Mouse (Mus musculus): ENCODE measurements at regions not wholly inside any gene's neighbourhood (a gene's known extent, or its start where the extent isn't known, plus 50 kb on each side); places are given as distances from the start of the nearest gene placed in this dataset.

GRCm38 (mm10) chr3:123754011-123754610, 63.5 kb upstream of the Ndst3 start:
- 70% methylated on average over 7 of the region's 7 CpGs for WGBS
- no peak for DNase-seq (ENCODE audit: low read depth, low spot score)

GRCm38 (mm10) chr3:123754927-123755326, 64.3 kb upstream of the Ndst3 start:
- no peak for DNase-seq (ENCODE audit: low read depth, low spot score)
- WGBS, result 65% methylated on average over 1 of the region's 1 CpGs

GRCm38 (mm10) chr3:123765911-123766556, 75.4 kb upstream of the Ndst3 start:
- no peak for DNase-seq (ENCODE audit: low read depth, low spot score)
- WGBS, result 78% methylated on average over 3 of the region's 3 CpGs

GRCm38 (mm10) chr3:123766557-123766913, 75.9 kb upstream of the Ndst3 start:
- DNase-seq (ENCODE audit: low read depth, low spot score), result no peak
- WGBS, result 63% methylated on average over 6 of the region's 6 CpGs

- no peak for DNase-seq (ENCODE audit: low read depth, low spot score)
Observed at GRCm38 (mm10) chr3:123780507-123780906, 89.9 kb upstream of the Ndst3 start.

GRCm38 (mm10) chr3:123781581-123781980, 90.9 kb upstream of the Ndst3 start:
- no peak for DNase-seq (ENCODE audit: low read depth, low spot score)
- WGBS, result 66% methylated on average over 1 of the region's 1 CpGs

GRCm38 (mm10) chr3:123784127-123784526, 93.5 kb upstream of the Ndst3 start:
- WGBS, result 72% methylated on average over 1 of the region's 1 CpGs
- no peak for DNase-seq (ENCODE audit: low read depth, low spot score)

- DNase-seq (ENCODE audit: low read depth, low spot score), result no peak
- WGBS, result 81% methylated on average over 1 of the region's 1 CpGs
Observed at GRCm38 (mm10) chr3:123794011-123794410, 103.4 kb upstream of the Ndst3 start.

- WGBS, result 82% methylated on average over 3 of the region's 3 CpGs
- DNase-seq (ENCODE audit: low read depth, low spot score), result no peak
Observed at GRCm38 (mm10) chr3:123805338-123805737, 114.7 kb upstream of the Ndst3 start.

- 72% methylated on average over 1 of the region's 1 CpGs for WGBS
- no peak for DNase-seq (ENCODE audit: low read depth, low spot score)
Observed at GRCm38 (mm10) chr3:123806050-123806449, 115.4 kb upstream of the Ndst3 start.

- WGBS, result 81% methylated on average over 1 of the region's 1 CpGs
- no peak for DNase-seq (ENCODE audit: low read depth, low spot score)
Observed at GRCm38 (mm10) chr3:123806546-123806945, 115.9 kb upstream of the Ndst3 start.

- 90% methylated on average over 10 of the region's 10 CpGs for WGBS
Observed at GRCm38 (mm10) chr3:123810018-123810942, 119.6 kb upstream of the Ndst3 start.

GRCm38 (mm10) chr3:123810943-123811499, 120.4 kb upstream of the Ndst3 start:
- DNase-seq (ENCODE audit: low read depth, low spot score), result no peak
- WGBS, result 70% methylated on average over 5 of the region's 5 CpGs

More at GRCm38 (mm10) chr3:123810018-123810942, 119.6 kb upstream of the Ndst3 start:
- DNase-seq (ENCODE audit: low read depth, low spot score), result no peak

- DNase-seq (ENCODE audit: low read depth, low spot score), result no peak
- 74% methylated on average over 6 of the region's 6 CpGs for WGBS
Observed at GRCm38 (mm10) chr3:123828790-123829189, 138.1 kb upstream of the Ndst3 start.

- WGBS, result 79% methylated on average over 10 of the region's 10 CpGs
- DNase-seq (ENCODE audit: low read depth, low spot score), result no peak
Observed at GRCm38 (mm10) chr3:123838385-123839170, 147.9 kb upstream of the Ndst3 start.

- WGBS, result 69% methylated on average over 1 of the region's 1 CpGs
- no peak for DNase-seq (ENCODE audit: low read depth, low spot score)
Observed at GRCm38 (mm10) chr3:123846554-123846953, 155.9 kb upstream of the Ndst3 start.

- 75% methylated on average over 2 of the region's 2 CpGs for WGBS
- no peak for DNase-seq (ENCODE audit: low read depth, low spot score)
Observed at GRCm38 (mm10) chr3:123848663-123849062, 158.0 kb upstream of the Ndst3 start.

- WGBS, result 66% methylated on average over 3 of the region's 3 CpGs
- no peak for DNase-seq (ENCODE audit: low read depth, low spot score)
Observed at GRCm38 (mm10) chr3:123852889-123853288, 162.2 kb upstream of the Ndst3 start.

GRCm38 (mm10) chr3:123873709-123874108, 183.1 kb upstream of the Ndst3 start:
- no peak for DNase-seq (ENCODE audit: low read depth, low spot score)
- 85% methylated on average over 2 of the region's 2 CpGs for WGBS

GRCm38 (mm10) chr3:123893691-123894090, 203.0 kb upstream of the Ndst3 start:
- WGBS, result 38% methylated on average over 3 of the region's 3 CpGs
- no peak for DNase-seq (ENCODE audit: low read depth, low spot score)

Data from large intestine, adult 2 months (tissue).